Mouse (Mus musculus) urinary bladder, postnatal 14 days (tissue): Measurements from ENCODE around the gene Sh3bgrl2.
A peak's percentile ranks its signal among the peaks of the same experiment; 100 is the strongest.

ENCODE experiments used
- DNase-seq: peaks from one replicate; pipeline ENCODE4 v3.0.0; 2021; ENCODE audit warnings: low spot score

Gene Sh3bgrl2

DNA sequence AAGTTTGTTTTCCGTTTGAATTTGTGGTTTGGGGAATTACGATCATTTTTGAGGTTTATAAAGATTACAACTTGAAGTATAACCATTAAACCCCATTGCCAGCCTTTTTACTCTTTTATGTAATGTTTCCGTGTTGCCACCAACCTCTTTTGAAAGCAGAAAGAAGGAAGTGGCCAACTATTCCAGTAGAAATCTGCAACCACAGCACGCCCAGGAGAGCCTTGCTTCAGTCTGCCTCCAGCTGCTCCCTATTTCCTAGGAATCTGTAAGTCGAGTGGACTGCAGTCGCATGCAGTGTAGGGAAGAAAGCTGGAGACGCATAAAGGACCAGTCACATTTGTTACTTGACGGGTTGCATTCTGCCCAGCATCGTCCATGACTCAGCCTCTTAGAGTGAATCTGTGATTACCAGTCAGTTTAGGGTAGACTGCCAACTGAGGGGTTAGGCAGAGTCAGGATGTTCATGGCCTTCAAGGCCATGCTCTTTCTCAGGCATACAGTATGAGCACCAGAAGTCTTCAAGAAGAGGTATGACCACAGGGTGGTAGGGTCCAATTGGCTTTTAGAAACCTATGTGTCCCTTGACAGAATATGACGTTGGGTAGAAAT, 43.8 kb downstream of the Sh3bgrl2 start:
- no peak for DNase-seq

DNA sequence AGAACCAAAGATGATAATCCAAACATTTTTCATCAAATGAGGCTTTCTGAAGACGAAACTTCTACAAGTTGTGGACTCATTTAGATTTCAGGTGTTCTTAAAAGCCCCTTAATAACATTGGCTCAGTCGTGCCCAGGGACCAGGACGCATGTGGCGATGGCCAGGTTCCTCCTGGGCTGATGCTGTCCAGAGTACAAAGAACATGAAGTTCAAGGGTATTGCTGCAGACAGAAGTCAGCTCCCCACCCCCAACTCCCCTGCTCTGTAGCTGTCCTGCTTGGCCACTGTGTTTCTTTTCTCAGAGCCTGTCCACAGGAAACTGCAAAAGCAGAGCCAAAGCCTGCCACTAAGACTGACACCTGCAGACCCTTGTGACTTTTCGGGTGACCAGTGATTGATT, 45.7 kb downstream of the Sh3bgrl2 start:
- no peak for DNase-seq

- DNase-seq: no peak
These were observed 48.0 kb downstream of the Sh3bgrl2 start for GRCm38 (mm10) chr9:83596132-83596531.

- no peak for DNase-seq
These were observed 48.7 kb downstream of the Sh3bgrl2 start for GRCm38 (mm10) chr9:83596646-83597481.

DNA sequence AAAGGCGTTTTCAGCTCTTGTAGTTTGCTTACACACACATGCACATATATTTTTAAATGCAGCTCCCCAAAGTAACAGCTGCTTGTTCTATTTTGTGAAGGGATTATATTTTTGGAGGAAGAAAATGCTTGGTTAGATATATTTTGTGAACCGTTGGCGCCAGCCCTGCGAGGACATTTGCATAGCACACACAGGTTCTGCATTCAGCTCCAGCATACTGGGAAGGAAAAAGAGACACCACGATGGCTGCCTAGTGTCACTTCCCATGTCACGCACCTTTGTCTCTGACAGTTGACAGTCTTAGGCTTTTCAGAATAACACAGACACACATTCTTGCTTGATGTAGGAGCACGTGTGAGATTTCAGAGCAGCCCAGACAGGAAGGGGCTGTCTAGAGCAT, 49.9 kb downstream of the Sh3bgrl2 start:
- DNase-seq: no peak

DNA sequence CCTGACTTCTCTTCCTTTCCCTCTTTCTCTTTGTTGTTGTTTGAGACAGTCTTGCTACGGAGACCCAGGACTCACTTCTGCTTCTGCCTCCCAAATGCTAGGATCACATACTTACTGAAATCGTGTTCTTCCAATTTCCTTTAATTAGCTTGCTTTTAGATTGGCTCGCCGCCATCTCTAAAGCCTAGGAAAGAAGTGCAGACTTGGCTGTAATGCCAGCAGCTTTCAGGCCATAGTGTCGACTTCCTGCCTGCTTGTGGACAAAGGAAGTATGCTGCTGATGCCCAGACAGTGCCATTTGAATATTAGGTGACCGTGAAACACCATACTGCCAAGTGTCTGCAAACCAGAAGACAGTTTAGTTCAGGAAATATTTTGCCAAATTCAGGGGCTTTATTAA, 51.4 kb downstream of the Sh3bgrl2 start:
- peak; percentile 19 for DNase-seq

DNA sequence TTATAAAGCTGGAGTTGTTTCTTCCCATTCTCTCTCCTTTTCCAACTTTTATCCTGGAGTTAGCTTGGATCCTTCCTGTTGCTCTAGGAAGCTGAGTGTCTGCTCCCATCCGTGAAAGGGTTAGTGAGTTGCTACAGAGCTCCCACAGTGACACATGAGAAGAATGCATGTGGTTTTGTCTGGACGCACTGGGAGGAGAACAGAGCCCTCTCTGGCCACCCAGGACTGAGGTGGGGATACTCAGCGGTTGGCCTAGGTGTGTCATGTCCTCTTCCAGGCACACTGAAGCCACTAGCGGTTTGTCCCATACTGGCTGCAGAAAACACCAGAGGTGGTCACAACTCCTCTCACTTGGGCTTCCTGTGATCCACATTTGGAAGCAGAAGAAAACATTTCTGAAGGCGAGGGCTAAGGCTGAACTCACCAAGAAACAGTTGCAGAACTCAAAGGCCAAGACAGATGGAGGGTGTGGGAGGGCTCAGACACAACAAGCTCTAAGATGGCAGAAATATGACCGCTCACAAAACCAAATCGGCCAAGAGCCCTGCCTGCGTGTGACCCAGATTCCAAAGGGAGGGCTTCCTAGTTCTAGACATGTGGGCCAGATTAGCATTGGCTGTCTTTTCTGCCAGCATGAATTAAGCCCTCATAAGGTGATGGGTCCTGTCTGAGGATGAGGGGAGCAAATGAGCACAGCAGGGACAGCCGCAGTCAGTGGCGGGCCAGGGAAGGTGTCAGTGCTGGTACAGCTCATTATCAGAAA, 52.3 kb downstream of the Sh3bgrl2 start:
- no peak for DNase-seq

DNA sequence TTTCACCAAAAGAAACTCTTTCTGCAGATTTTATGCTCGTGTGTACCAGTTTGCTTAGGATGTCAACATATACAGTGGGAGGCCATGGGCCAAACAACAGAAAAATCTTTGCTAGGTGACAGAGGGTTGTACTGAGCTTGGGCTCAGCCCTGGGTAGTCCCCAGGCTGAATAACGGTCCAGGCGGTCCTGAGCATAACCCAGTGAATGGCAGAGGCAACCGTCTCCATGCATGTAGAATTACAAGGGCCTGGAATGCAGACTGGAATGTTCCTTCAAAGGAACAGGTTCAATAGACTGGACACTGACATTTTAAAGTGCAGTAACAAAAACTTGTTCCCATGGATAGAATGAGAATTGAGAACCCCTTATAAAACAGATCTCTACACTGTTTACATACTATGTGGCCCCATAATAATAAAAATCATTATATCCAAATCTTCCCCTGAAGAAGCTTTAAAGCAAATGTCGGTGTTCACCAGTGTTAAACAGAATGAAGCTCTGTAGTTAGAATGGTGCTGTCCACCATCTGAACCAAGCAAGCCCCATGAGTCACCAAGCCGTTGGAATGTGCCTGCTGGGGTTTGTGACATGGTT, 54.1 kb downstream of the Sh3bgrl2 start:
- no peak for DNase-seq

DNA sequence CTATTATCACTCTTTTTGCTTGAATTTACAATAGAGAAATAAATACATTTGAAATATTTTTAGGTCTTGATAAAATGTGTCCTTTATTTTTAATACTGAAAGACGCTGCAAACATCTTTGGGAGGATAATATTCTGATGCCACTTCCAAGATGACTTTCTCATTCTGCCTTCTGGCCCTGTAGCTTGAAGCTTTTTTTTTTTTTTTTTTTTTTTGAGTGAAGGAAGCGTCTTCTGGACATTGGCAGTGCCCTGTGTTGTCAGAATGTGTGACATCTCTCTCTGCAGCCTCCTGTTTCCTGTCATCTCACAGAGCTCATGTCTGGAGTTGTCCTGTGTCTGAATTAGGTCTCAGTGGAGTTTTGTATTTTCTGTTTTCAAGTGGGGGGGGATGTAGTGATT, 55.0 kb downstream of the Sh3bgrl2 start:
- no peak for DNase-seq

DNA sequence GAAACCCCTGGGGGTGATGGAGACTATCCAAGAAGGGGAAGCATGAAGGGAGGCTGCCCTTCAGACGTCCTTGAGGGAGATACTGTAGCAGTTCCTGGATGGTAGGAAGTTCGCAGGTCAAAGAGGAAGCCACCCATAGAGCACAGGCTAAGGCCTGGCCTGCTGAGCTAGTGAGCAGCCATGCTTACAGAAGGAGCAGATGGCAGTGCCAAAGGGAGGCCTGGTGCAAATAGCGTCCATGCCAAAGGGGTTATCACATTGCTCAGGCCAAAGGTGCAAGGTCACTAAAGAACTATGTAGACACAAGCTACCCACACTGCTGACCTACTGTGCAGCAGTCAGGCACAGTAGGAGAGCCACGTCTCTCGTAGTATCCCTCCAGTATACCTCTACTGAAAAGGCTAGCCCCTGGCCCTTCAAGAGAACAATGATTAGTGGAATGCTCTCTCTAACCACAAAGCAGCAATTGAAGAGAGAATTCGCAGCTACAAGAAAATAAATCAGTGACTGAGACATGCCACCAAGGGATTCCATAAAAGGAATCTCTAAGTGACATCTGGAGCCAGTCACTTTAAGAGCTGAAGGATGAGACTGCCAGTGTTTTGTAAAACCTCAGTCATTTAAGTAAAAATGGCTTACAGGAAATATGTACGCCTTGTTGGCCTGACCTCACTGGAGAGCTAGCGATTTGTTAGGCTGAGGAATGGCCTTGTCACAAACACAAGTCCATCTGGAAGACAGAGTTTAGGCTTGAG, 57.9 kb downstream of the Sh3bgrl2 start:
- no peak for DNase-seq

DNA sequence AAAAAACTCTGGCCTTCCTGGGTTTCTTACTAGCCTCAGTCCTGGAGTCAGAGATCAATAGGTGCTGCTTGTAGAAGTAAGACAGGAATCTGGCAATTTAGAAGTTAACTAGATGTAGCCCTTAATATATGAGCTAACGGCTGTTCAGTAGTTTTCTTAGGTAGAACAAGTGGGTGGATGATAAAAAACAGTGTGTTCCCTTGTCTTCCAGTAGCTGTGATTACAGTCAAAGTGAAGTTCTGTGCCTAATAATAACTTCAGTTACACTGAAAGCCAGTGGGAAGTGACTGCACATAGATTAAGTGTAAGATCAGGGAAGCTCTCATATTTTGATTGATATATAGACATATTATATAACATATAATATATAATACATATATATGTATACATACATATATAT, 60.0 kb downstream of the Sh3bgrl2 start:
- no peak for DNase-seq

DNA sequence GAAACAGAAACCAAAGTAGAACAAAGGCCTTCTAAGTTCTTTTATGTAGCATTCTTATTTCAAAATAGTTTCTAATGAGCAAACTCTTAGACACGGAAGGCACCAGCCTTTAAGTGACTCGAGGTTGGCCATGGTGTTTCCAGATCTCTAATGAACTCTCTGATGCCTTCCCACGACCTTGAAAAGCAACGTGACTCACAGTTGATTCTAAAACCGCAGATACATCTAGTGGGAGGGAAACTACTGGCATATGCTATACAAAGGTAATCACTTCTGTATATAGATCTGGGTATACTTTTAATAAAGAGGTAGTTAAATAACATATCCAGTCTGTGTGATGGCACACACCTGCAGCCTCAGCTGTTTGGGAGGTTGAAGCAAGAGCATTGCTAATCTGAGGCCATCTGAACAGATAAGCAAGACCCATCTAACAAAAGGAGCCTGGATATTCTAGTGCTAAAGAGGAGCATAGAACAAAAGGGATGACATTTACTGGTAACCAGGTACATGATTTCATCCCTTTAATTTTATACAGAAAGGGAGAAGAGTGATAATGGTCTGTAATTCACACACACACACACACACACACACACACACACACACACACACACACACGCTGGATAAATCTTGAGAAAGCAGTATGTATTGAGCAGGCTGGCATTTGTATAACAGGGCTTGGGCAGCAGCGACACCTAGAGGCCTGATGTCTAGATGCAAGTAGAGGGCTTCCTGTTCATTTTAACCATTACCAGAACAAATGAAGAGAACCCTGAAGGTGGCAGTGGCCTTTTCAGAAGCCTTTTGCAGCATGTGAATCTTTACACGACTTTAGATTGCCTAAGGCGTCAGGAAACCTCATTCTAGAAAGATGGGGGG, 61.5 kb downstream of the Sh3bgrl2 start:
- DNase-seq: peak; percentile 82

- DNase-seq: peak; percentile 52
These were observed 67.9 kb downstream of the Sh3bgrl2 start for GRCm38 (mm10) chr9:83615912-83616585.

DNA sequence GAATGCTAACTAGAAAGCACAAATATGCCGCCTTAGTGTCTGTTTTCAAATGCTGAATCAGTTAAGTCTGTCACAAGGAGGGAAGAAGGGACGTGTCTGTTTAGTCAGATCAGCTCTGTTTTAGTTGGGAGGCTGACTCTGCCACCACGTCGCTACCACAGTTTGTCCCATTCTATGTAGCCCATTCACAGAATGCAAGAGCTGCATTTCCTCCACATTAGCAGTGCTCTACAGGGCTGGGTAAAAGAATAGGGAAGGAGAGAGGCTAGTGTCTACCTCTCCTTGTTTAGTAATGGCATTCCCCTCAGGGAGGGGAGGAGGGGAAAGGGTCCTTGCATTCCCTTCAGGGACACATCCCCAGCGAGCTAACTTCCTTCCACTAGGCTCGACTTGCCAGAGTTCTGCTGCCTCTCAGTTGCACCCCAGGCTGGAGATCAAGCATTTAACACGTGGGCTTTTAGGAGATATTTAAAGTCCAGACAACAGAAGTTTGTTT, 68.5 kb downstream of the Sh3bgrl2 start:
- DNase-seq: no peak

DNA sequence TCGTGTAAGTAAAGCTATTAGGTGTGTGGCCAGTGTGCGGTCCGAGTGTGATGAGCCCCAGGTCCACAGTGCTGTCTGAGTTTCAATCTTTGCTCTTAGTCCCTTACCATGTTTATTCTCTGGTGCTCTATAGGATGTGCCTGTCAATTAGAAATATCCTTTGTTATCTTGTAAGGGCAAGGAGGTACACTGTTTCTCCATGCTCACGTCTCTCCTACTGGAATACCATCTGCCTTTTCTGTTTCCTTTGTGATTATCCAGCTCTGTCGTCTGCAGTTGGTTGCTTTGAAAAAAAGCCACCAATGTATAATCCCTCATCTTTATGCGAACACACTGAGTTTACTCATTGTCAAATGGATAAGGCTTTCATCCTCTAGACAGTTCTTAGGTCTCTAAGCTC, 75.3 kb downstream of the Sh3bgrl2 start:
- DNase-seq: no peak

- DNase-seq: no peak
These were observed 76.1 kb downstream of the Sh3bgrl2 start for GRCm38 (mm10) chr9:83624193-83624592.

GRCm38 (mm10) chr9:83625085-83625484, 77.0 kb downstream of the Sh3bgrl2 start:
- DNase-seq: no peak

- no peak for DNase-seq
These were observed 80.8 kb downstream of the Sh3bgrl2 start for GRCm38 (mm10) chr9:83628669-83629612.

DNA sequence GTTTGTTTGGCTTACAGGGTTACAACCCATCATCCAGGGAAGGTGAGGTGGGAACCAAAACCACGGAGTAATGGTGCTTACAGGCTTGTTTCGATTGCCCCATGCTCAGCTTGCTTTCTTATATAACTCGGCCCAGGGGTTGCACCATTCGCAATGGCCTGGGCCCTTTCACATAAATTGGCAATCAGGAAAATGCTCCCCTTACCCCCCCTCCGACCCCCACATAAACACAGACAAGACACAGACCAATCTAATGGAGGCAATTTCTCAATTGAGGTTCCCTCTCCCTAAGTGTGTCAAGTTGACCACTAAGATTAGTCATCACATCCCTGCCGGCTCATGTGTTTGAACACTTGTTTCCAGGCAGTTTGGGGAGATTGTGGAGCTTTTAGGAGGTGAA, 82.2 kb downstream of the Sh3bgrl2 start:
- no peak for DNase-seq
